Mouse (Mus musculus) midbrain, embryonic 15.5 days (tissue): ENCODE data around the gene Hrasls. TPM values are rescaled to one million over a fixed set of nuclear protein-coding genes. Genes with fewer than 3 reads are reported as not detected.

Experiments
- ATAC-seq: fragments of 200-750 bp; cut with Nextera tagmentation; replicated peaks from 2 replicates; pipeline ENCODE4 v1.8.0; 2017; ENCODE audit warnings: moderate TSS enrichment
- H3K27ac ChIP-seq: fragments of 300-500 bp; sonication (generic); 2 replicates; pipeline ENCODE4 v1.5.1; 2015; ENCODE audit warnings: mild to moderate bottlenecking, inconsistent platforms
- H3K27me3 ChIP-seq: fragments of 300-500 bp; sonication (generic); replicated peaks from 2 replicates; pipeline ENCODE4 v1.6.1; 2015; ENCODE audit warnings: inconsistent platforms
- H3K36me3 ChIP-seq: fragments of 300-500 bp; sonication (generic); replicated peaks from 2 replicates; pipeline ENCODE4 v1.6.1; 2015; ENCODE audit warnings: inconsistent platforms
- H3K4me1 ChIP-seq: fragments of 300-500 bp; sonication (generic); 2 replicates; pipeline ENCODE4 v1.6.1; 2015; ENCODE audit warnings: inconsistent platforms
- H3K4me2 ChIP-seq: fragments of 300-500 bp; sonication (generic); 2 replicates; pipeline ENCODE4 v1.6.1; 2015; ENCODE audit warnings: inconsistent platforms, mild to moderate bottlenecking, moderate library complexity
- H3K4me3 ChIP-seq: fragments of 300-500 bp; sonication (generic); 2 replicates; pipeline ENCODE4 v1.5.1; 2015; ENCODE audit warnings: mild to moderate bottlenecking, inconsistent platforms
- H3K9ac ChIP-seq: fragments of 300-500 bp; sonication (generic); 2 replicates; pipeline ENCODE4 v1.6.1; 2015; ENCODE audit warnings: mild to moderate bottlenecking, inconsistent platforms
- H3K9me3 ChIP-seq: fragments of 300-500 bp; sonication (generic); 2 replicates; pipeline ENCODE4 v1.6.1; 2016; ENCODE audit warnings: inconsistent platforms
- WGBS: fragments of 180-500 bp; shearing (Covaris S2); methylation state at CpG from one replicate; pipeline ENCODE4 v1.1.7; 2015; ENCODE audit warnings: mixed read lengths; 5-methylcytosine and 5-hydroxymethylcytosine counted together
- polyA plus RNA-seq: library from polyadenylated mRNA; unstranded; fragments of >200 nt; fragmentation: Nextera tagmentation; extraction: Ambion mirVana; gene quantifications from 2 replicates; pipeline ENCODE4 v1.2.1, GENCODE M21; 2015

Gene Hrasls
- polyA plus RNA-seq, 1 experiment from 2014 or later, result 4.8 TPM

GRCm38 (mm10) chr16:29208841-29209240 lies 654 bp upstream of the Hrasls start:
- Histone ChIP-seq H3K36me3 (no peaks in the 10 kb centered on the region), H3K9me3 (no peaks in the 10 kb centered on the region), H3K4me3 (no peak overlapping the region), H3K4me2 (no peak overlapping the region), H3K4me1 (peaks cover 16% of the 10 kb centered on the region), H3K9ac (no peak overlapping the region), H3K27ac (no peak overlapping the region), H3K27me3 (no peaks in the 10 kb centered on the region)
- 84% methylated on average over 7 of the region's 7 CpGs for WGBS
- no peak for ATAC-seq

- 74% methylated on average over 5 of the region's 5 CpGs for WGBS
- Histone ChIP-seq H3K4me1 (peaks cover 4% of the 10 kb centered on the region; the same call in 1 of the 2 replicates), H3K9ac (no peak overlapping the region), H3K36me3 (no peaks in the 10 kb centered on the region), H3K9me3 (no peaks in the 10 kb centered on the region), H3K27me3 (no peaks in the 10 kb centered on the region), H3K4me3 (no peak overlapping the region), H3K4me2 (no peak overlapping the region), H3K27ac (no peak overlapping the region)
- ATAC-seq, result peak; percentile 92
Measured at GRCm38 (mm10) chr16:29216395-29217295, 7.2 kb downstream of the Hrasls start.

GRCm38 (mm10) chr16:29235951-29236350 lies 26.5 kb downstream of the Hrasls start:
- 74% methylated on average over 5 of the region's 5 CpGs for WGBS
- no peak overlapping the region for H3K4me3 ChIP-seq
- no peak for ATAC-seq
- H3K4me1 ChIP-seq, result no peaks in the 10 kb centered on the region
- H3K9me3 ChIP-seq, result no peaks in the 10 kb centered on the region
- no peaks in the 10 kb centered on the region for H3K36me3 ChIP-seq
- no peak overlapping the region for H3K4me2 ChIP-seq
- no peak overlapping the region for H3K9ac ChIP-seq
- H3K27ac ChIP-seq, result no peak overlapping the region
- H3K27me3 ChIP-seq, result no peaks in the 10 kb centered on the region

- Histone ChIP-seq H3K27me3 (no peaks in the 10 kb centered on the region), H3K36me3 (no peaks in the 10 kb centered on the region), H3K9me3 (no peaks in the 10 kb centered on the region), H3K4me2 (no peak overlapping the region), H3K4me3 (no peak overlapping the region), H3K4me1 (no peaks in the 10 kb centered on the region), H3K9ac (no peak overlapping the region), H3K27ac (no peak overlapping the region)
- 87% methylated on average over 4 of the region's 4 CpGs for WGBS
- ATAC-seq, result no peak
Measured at GRCm38 (mm10) chr16:29254325-29254724, 44.8 kb downstream of the Hrasls start.

Other genes starting within 250 kb of the Hrasls start
- gene Atp13a5, start 169.0 kb downstream of the Hrasls start, polyA plus RNA-seq, result 3.2 and 3.7 TPM in 2 replicates